In the genomic region with DNA sequence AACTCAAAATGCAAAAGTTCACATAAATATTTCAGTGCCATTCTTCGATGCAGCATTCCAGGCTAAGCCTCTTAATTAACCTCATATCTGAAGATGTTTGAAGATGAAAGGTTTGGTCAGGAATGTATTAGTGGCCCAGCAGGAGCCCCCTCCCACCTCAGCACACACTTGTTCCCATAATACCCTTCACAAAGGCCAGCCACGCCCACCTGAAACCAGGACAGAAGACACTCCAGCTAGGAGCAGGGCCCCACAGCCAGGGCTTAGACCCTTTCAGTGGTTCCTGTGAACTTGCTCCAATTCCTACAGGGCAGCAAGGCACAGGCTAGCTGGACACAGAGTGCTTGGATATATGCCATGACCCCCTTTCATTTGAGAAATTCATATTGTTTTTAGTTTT, we compare ENCODE assay signal across 27 mouse cellular contexts.
DNase-seq lines count a peak whose midpoint lies in the region; ATAC-seq and TF ChIP-seq lines count a peak whose summit lies in the region.
"Had no signal": no experiment of that assay in that cellular context is flagged by ENCODE, and none has a peak within 500 bp of the region (broad histone marks: within the 10 kb centered on the region; RNA-seq: fewer than 3 reads in every experiment).

No protein-coding gene starts in this region.

- H3K27me3 ChIP-seq in forebrain, embryonic 11.5 days (ENCODE audit: control insufficient read depth, insufficient read depth, low read length), result no peaks in the 10 kb centered on the region
- no peaks in the 10 kb centered on the region for H3K27me3 ChIP-seq in forebrain, embryonic 15.5 days
- H3K27me3 ChIP-seq: embryonic facial prominence, embryonic 15.5 days; hindbrain, embryonic 12.5 days; Patski had no signal

- DNase-seq in embryo, embryonic 10 days (ENCODE audit: low spot score), result peak; percentile 36
- no peak for DNase-seq in embryo, embryonic 9.5 days (ENCODE audit: extremely low spot score)
- DNase-seq in forebrain, embryonic 11.5 days (ENCODE audit: low spot score), result peak; percentile 76
- DNase-seq in ES-CJ7 (ENCODE audit: low read depth, low spot score), result peak; percentile 58
- peak; percentile 68 for DNase-seq in brain, embryonic 14.5 days (ENCODE audit: low read depth)
- DNase-seq in neural tube, embryonic 10.5 days (ENCODE audit: extremely low spot score, low spot score), result no peak
- DNase-seq in adrenal gland, postnatal 36 days, result no peak
- DNase-seq: adrenal gland, adult 8-10 months; B cell, adult 2 months; cerebellum, adult 18-20 months; cerebellum, adult 9-11 months; cerebellum, postnatal 36 days; gastrocnemius, postnatal 10 days; heart, adult 18-20 months; heart, postnatal 10 days; heart, postnatal 4 days had no signal

- no peaks in the 10 kb centered on the region for H3K36me3 ChIP-seq in forebrain, embryonic 11.5 days (ENCODE audit: control insufficient read depth, insufficient read depth, low read length)
- H3K36me3 ChIP-seq in forebrain, embryonic 15.5 days, result no peaks in the 10 kb centered on the region
- H3K36me3 ChIP-seq: embryonic facial prominence, embryonic 15.5 days; forebrain, embryonic 12.5 days; heart, embryonic 10.5 days; hindbrain, embryonic 12.5 days had no signal

- TF ChIP-seq POLR2A in brain, embryonic 14.5 days (IDR thresholded peaks at IDR 0.05; ENCODE audit: borderline replicate concordance, extremely low read depth, insufficient read depth, insufficient read length, poor library complexity, severe bottlenecking), result no peak

- no peak overlapping the region for H3K4me2 ChIP-seq in forebrain, embryonic 11.5 days (ENCODE audit: low read depth, low read length, severe bottlenecking)
- H3K4me2 ChIP-seq in forebrain, embryonic 15.5 days (replicated peaks), result no peak overlapping the region
- H3K4me2 ChIP-seq: embryonic facial prominence, embryonic 15.5 days; forebrain, embryonic 12.5 days; hindbrain, embryonic 12.5 days had no signal

- 14% methylated on average over 2 of the region's 2 CpGs for WGBS in forebrain, embryonic 11.5 days
- 12% methylated on average over 2 of the region's 2 CpGs for WGBS in forebrain, embryonic 15.5 days

- H3K27ac ChIP-seq in forebrain, embryonic 11.5 days (ENCODE audit: low read depth, low read length), result no peak overlapping the region
- H3K27ac ChIP-seq in forebrain, embryonic 15.5 days (replicated peaks), result no peak overlapping the region
- H3K27ac ChIP-seq: embryonic facial prominence, embryonic 15.5 days; heart, embryonic 10.5 days; hindbrain, embryonic 12.5 days had no signal

- no peak overlapping the region for H3K9ac ChIP-seq in forebrain, embryonic 11.5 days (ENCODE audit: low read length)
- H3K9ac ChIP-seq in forebrain, embryonic 15.5 days (replicated peaks), result no peak overlapping the region
- H3K9ac ChIP-seq: embryonic facial prominence, embryonic 15.5 days; forebrain, embryonic 12.5 days; hindbrain, embryonic 12.5 days had no signal

- H3K9me3 ChIP-seq in forebrain, embryonic 11.5 days (ENCODE audit: control insufficient read depth, low read length), result no peaks in the 10 kb centered on the region
- H3K9me3 ChIP-seq in forebrain, embryonic 15.5 days, result no peaks in the 10 kb centered on the region
- H3K9me3 ChIP-seq: embryonic facial prominence, embryonic 15.5 days; forebrain, embryonic 12.5 days; heart, embryonic 10.5 days; hindbrain, embryonic 12.5 days had no signal

- peaks cover 1% of the 10 kb centered on the region; the same call in 1 of the 2 replicates for H3K4me1 ChIP-seq in forebrain, embryonic 11.5 days (replicated peaks; ENCODE audit: control insufficient read depth, insufficient read depth, low read length)
- no peaks in the 10 kb centered on the region for H3K4me1 ChIP-seq in forebrain, embryonic 15.5 days
- H3K4me1 ChIP-seq: heart, embryonic 10.5 days; hindbrain, embryonic 12.5 days had no signal

- no peak for TF ChIP-seq CTCF in brain, embryonic 14.5 days (IDR thresholded peaks at IDR 0.05; ENCODE audit: borderline replicate concordance, extremely low read depth, insufficient read depth, insufficient read length)

- ATAC-seq in forebrain, embryonic 11.5 days (replicated peaks; ENCODE audit: low FRiP score), result peak; percentile 79
- ATAC-seq in forebrain, embryonic 15.5 days (replicated peaks), result no peak
- ATAC-seq: CD4-positive, CD25-positive, alpha-beta regulatory T cell, adult 4 months; hindbrain, embryonic 16.5 days; inflammation-experienced regulatory T-cells, adult 6 months; intestine, postnatal 0 days; Patski had no signal

- H3K4me3 ChIP-seq in forebrain, embryonic 11.5 days (ENCODE audit: low read depth, low read length), result no peak overlapping the region
- no peak overlapping the region for H3K4me3 ChIP-seq in forebrain, embryonic 15.5 days
- H3K4me3 ChIP-seq: embryonic facial prominence, embryonic 15.5 days; erythroblast, embryonic 14.5 days; forebrain, embryonic 12.5 days; heart, embryonic 10.5 days; hindbrain, embryonic 12.5 days had no signal

Comparison
In these comparisons a context has a peak if more than half of its experiments do, and no peak if none do; other contexts are left out.
1. DNase-seq: peak in embryo, embryonic 10 days (single experiment), forebrain, embryonic 11.5 days (single experiment), ES-CJ7 (single experiment) and brain, embryonic 14.5 days (single experiment); none in embryo, embryonic 9.5 days (single experiment), neural tube, embryonic 10.5 days (single experiment) and adrenal gland, postnatal 36 days (0 of 2).